Comparison of ENCODE assay signal across 7 mouse cellular contexts in the genomic region with DNA sequence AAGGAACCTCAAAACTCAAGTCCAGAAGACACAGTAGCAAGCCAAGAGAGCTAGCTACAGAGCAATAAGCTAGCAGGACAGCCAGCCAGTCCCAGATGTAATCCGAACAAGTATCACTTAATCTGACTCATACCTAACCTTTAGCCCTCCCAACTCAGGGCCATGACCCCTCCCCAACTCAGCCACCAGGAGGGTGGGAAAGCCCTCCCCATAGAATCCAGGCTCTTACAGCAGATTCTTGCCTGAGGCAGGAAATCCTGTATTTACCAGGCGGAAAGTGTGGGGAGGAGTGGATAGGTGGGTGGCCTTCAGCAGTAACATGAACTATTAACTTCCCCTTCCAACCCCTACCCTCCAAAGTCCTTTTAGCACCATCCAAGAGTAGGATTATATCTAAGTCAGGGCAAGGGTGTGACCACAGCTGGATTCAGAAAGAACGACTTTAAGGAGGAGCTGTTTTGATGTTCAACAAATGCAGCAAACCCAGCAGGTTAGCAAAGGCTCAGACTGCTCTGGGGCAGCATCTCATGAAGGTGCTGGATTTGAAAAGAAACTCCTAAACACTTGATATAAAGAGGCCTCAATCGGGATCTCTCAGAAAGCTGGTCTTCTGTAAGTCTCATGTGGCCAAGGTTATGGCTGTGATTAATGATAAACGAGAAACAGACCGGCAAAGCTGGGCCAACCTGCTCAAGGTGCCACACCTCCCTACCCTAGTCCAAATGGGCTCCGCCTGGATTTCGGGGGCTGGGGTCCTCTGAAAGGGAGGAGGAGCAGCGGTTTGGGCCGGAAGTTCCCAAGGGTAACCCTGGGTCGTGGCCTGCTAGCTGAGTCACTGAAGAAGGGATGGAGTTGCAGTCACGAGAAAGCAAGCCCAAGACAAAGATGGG. TPM values are rescaled to one million over a fixed set of nuclear protein-coding genes. Genes with fewer than 3 reads are reported as not detected.
DNase-seq lines count a peak whose midpoint lies in the region; ATAC-seq and TF ChIP-seq lines count a peak whose summit lies in the region.

A gene (plus strand): TSS at position 789 of the 890 bp plus-strand sequence.

- peaks cover 32% of the 10 kb centered on the region for H3K36me3 ChIP-seq in C2C12 (ENCODE audit: control insufficient read depth, insufficient read depth)
- peaks cover 31% of the 10 kb centered on the region for H3K36me3 ChIP-seq in embryonic facial prominence, embryonic 14.5 days (ENCODE audit: control insufficient read depth, insufficient read depth, low read length)
- 0 out of 2 replicates have a peak, but pooled peaks cover 8% of the 10 kb centered on the region for H3K36me3 ChIP-seq in intestine, embryonic 15.5 days
- H3K36me3 ChIP-seq in liver, embryonic 13.5 days: peaks cover 16% of the 10 kb centered on the region

- peak within 1 kb of the TSS; percentile 73 for H3K9ac ChIP-seq in embryonic facial prominence, embryonic 14.5 days (ENCODE audit: low read depth, low read length)
- H3K9ac ChIP-seq in intestine, embryonic 15.5 days: peak within 1 kb of the TSS; percentile 81
- H3K9ac ChIP-seq in liver, embryonic 13.5 days: peak within 1 kb of the TSS; percentile 70

- H3K4me3 ChIP-seq in C2C12 (ENCODE audit: insufficient read depth, poor library complexity, severe bottlenecking): peak within 1 kb of the TSS; percentile 84
- peak within 1 kb of the TSS; percentile 85 for H3K4me3 ChIP-seq in embryonic facial prominence, embryonic 14.5 days (ENCODE audit: low read depth, low read length)
- peak within 1 kb of the TSS; percentile 93 for H3K4me3 ChIP-seq in intestine, embryonic 15.5 days (replicated peaks)
- H3K4me3 ChIP-seq in liver, embryonic 13.5 days (replicated peaks): peak within 1 kb of the TSS; percentile 69
- peak within 1 kb of the TSS; percentile 99 for H3K4me3 ChIP-seq in olfactory bulb, adult 2 months (ENCODE audit: insufficient read depth, low read depth, low read length)

- H3K79me2 ChIP-seq in C2C12 (ENCODE audit: control insufficient read depth, insufficient read depth): peaks cover 32% of the 10 kb centered on the region

- H3K4me2 ChIP-seq in embryonic facial prominence, embryonic 14.5 days (ENCODE audit: low read depth, low read length): peak within 1 kb of the TSS; percentile 96
- peak within 1 kb of the TSS; percentile 93 for H3K4me2 ChIP-seq in intestine, embryonic 15.5 days (replicated peaks)
- peak within 1 kb of the TSS; percentile 97 for H3K4me2 ChIP-seq in liver, embryonic 13.5 days

- peak within 1 kb of the TSS; percentile 88 for H3ac ChIP-seq in C2C12 (ENCODE audit: control insufficient read depth, insufficient read length, low read depth)

- DNase-seq in embryonic facial prominence, embryonic 14.5 days (ENCODE audit: low spot score): peak; percentile 32
- DNase-seq in liver, embryonic 13.5 days: no peak

- peaks cover 20% of the 10 kb centered on the region for H3K4me1 ChIP-seq in embryonic facial prominence, embryonic 14.5 days (ENCODE audit: control insufficient read depth, insufficient read depth, low read length)
- H3K4me1 ChIP-seq in intestine, embryonic 15.5 days (replicated peaks): peaks cover 32% of the 10 kb centered on the region
- peaks cover 77% of the 10 kb centered on the region for H3K4me1 ChIP-seq in liver, embryonic 13.5 days (replicated peaks)
- H3K4me1 ChIP-seq in olfactory bulb, adult 2 months (ENCODE audit: control insufficient read depth, insufficient read depth, low read length): peaks cover 34% of the 10 kb centered on the region

- ATAC-seq in CD4-positive, CD25-positive, alpha-beta regulatory T cell, adult 4 months: peak; percentile 12
- no peak for ATAC-seq in embryonic facial prominence, embryonic 14.5 days (ENCODE audit: low read depth)
- ATAC-seq in intestine, embryonic 15.5 days: peak; percentile 57
- ATAC-seq in liver, embryonic 13.5 days (ENCODE audit: low read depth): no peak
- ATAC-seq in megakaryocyte progenitor cell, adult 5-6 weeks (replicated peaks; ENCODE audit: poor library complexity): no peak

- H3K9me3 ChIP-seq in embryonic facial prominence, embryonic 14.5 days (ENCODE audit: control insufficient read depth, low read length): no peaks in the 10 kb centered on the region
- H3K9me3 ChIP-seq in intestine, embryonic 15.5 days: no peaks in the 10 kb centered on the region
- H3K9me3 ChIP-seq in liver, embryonic 13.5 days (replicated peaks): no peaks in the 10 kb centered on the region

- 0 out of 2 replicates have a peak, but pooled peaks have one; percentile 9 for TF ChIP-seq POLR2A in olfactory bulb, adult 2 months (IDR thresholded peaks at IDR 0.05; ENCODE audit: insufficient read depth, low read depth, low read length)

- H3K27me3 ChIP-seq in C2C12 (ENCODE audit: control insufficient read depth, insufficient read depth, insufficient read length): no peaks in the 10 kb centered on the region
- H3K27me3 ChIP-seq in embryonic facial prominence, embryonic 14.5 days (replicated peaks; ENCODE audit: control insufficient read depth, insufficient read depth, low read length): no peaks in the 10 kb centered on the region
- no peaks in the 10 kb centered on the region for H3K27me3 ChIP-seq in intestine, embryonic 15.5 days (replicated peaks)
- H3K27me3 ChIP-seq in liver, embryonic 13.5 days: peaks cover 60% of the 10 kb centered on the region

- H3K27ac ChIP-seq in embryonic facial prominence, embryonic 14.5 days (replicated peaks; ENCODE audit: low read depth, low read length): peak within 1 kb of the TSS; percentile 79
- H3K27ac ChIP-seq in intestine, embryonic 15.5 days: peak within 1 kb of the TSS; percentile 93
- peak within 1 kb of the TSS; percentile 60 for H3K27ac ChIP-seq in liver, embryonic 13.5 days
- peak within 1 kb of the TSS; percentile 65 for H3K27ac ChIP-seq in olfactory bulb, adult 2 months (ENCODE audit: insufficient read depth, low read depth, low read length)

- no peak for TF ChIP-seq CTCF in C2C12 (IDR thresholded peaks at IDR 0.05; ENCODE audit: control insufficient read depth, insufficient read depth, insufficient read length)
- TF ChIP-seq CTCF in olfactory bulb, adult 2 months (IDR thresholded peaks at IDR 0.05; ENCODE audit: insufficient read depth, low read depth, low read length): no peak

- 5% methylated on average over 12 of the region's 12 CpGs for WGBS in embryonic facial prominence, embryonic 14.5 days
- WGBS in intestine, embryonic 15.5 days: 5% methylated on average over 12 of the region's 12 CpGs
- 11% methylated on average over 12 of the region's 12 CpGs for WGBS in liver, embryonic 13.5 days (ENCODE audit: insufficient replicate concordance)
- 19% methylated on average over 12 of the region's 12 CpGs for WGBS in olfactory bulb, adult 2 months

- peaks cover 6% of the 10 kb centered on the region for H3K79me3 ChIP-seq in C2C12 (ENCODE audit: low read depth)

TF ChIP-seq in C2C12, 6 proteins besides CTCF, POLR2A, EP300 and RAD21:
- no peak for TF ChIP-seq CEBPB (IDR thresholded peaks at IDR 0.05; ENCODE audit: low read depth)
- no peak for TF ChIP-seq MYOG (IDR thresholded peaks at IDR 0.05; ENCODE audit: control insufficient read depth, extremely low read depth, insufficient read length)
- TF ChIP-seq MAX (IDR thresholded peaks at IDR 0.05): no peak
- no peak for TF ChIP-seq FOSL1 (IDR thresholded peaks at IDR 0.05; ENCODE audit: insufficient read depth, low read length, poor library complexity, severe bottlenecking)
- no peak for TF ChIP-seq USF1 (IDR thresholded peaks at IDR 0.05; ENCODE audit: low read depth)
- TF ChIP-seq MYOD1 (IDR thresholded peaks at IDR 0.05; ENCODE audit: control insufficient read depth, insufficient read length, low read depth): no peak

RNA-seq across cellular contexts. Expression of the gene that starts here (rescaled TPM):
- polyA plus RNA-seq in C2C12 (2012; fragmentation: generic; extraction: Trizol): 19.2 TPM
- polyA plus RNA-seq in CD4-positive, CD25-positive, alpha-beta regulatory T cell, adult 4 months (2017; shearing (Covaris generic)): under 1 TPM in 1 of 2 experiments, not detected in 1; 0.23 TPM
- 7.4 and 9.8 TPM in 2 replicates for polyA plus RNA-seq in embryonic facial prominence, embryonic 14.5 days (2014; fragmentation: Nextera tagmentation; extraction: Ambion mirVana)
- polyA plus RNA-seq in intestine, embryonic 15.5 days (2015; fragmentation: Nextera tagmentation; extraction: Ambion mirVana): 23.7 and 24.5 TPM in 2 replicates
- polyA plus RNA-seq in liver, embryonic 13.5 days (2015; fragmentation: Nextera tagmentation; extraction: Ambion mirVana): 3.1 and 3.4 TPM in 2 replicates
- polyA plus RNA-seq in olfactory bulb, adult 2 months (2012; ENCODE audit: insufficient read depth, insufficient read length, low replicate concordance, missing spikeins): 335 TPM in 1 of 2 replicates, not detected in the other
- 2.0 and 3.9 TPM in 2 replicates for total RNA-seq in megakaryocyte progenitor cell, adult 5-6 weeks (2015)
- 1.00 and 3.9 TPM in 2 replicates for total RNA-seq in megakaryocyte progenitor cell, adult 5-6 weeks (2017)

Comparison
In these comparisons a context has a peak if more than half of its experiments do, and no peak if none do; other contexts are left out.
1. Peak in ATAC-seq in CD4-positive, CD25-positive, alpha-beta regulatory T cell, adult 4 months; RNA of the gene not detected or under 1 TPM.